Mouse (Mus musculus): ENCODE results near the gene Srm. TPM values are rescaled to one million over a fixed set of nuclear protein-coding genes. Genes with fewer than 3 reads are reported as not detected.

The Srm gene
- polyA plus RNA-seq, 1 experiment from 2014 or later, result 122 TPM

GRCm38 (mm10) chr4:148586648-148587047 lies 4.7 kb upstream of the Srm start:
- Histone ChIP-seq H3K27ac (replicated peaks) (no peak overlapping the region), H3K4me3 (no peak overlapping the region), H3K36me3 (peaks cover 19% of the 10 kb centered on the region), H3K9me3 (no peaks in the 10 kb centered on the region), H3K27me3 (replicated peaks) (no peaks in the 10 kb centered on the region), H3K4me1 (peaks cover 17% of the 10 kb centered on the region), H3K9ac (no peak overlapping the region), H3K4me2 (no peak overlapping the region)
- WGBS, result 65% methylated on average over 9 of the region's 9 CpGs
- ATAC-seq (ENCODE audit: extremely low read depth, insufficient number of reproducible peaks, low FRiP score, low TSS enrichment), result no peak

DNA sequence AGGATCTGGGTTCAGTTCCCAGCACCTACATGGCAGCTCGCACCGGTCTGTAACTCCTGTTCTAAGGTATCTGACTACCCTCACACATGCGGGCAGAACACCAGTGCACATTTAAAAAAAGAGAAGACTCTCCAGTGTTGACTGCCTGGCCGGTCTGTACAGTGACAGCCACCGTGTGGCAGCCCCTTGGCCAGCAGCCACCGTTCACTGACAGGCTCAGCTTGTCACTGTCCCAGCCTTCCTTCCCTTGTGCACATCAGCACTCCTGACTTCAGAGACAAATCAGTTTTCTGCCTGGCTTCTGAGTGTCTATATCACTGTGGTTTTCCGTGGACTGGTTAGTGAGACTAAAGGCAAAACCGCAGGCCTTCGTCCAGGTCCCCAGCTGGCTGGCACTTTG lies 2.5 kb upstream of the Srm start:
- 63% methylated on average over 9 of the region's 9 CpGs for WGBS
- no peak overlapping the region for H3K4me3 ChIP-seq
- H3K4me1 ChIP-seq, result peaks cover 31% of the 10 kb centered on the region
- H3K27me3 ChIP-seq (replicated peaks), result no peaks in the 10 kb centered on the region
- ATAC-seq (ENCODE audit: extremely low read depth, insufficient number of reproducible peaks, low FRiP score, low TSS enrichment), result no peak
- 0 out of 2 replicates have a peak overlapping the region, but pooled peaks have one; percentile 10 for H3K27ac ChIP-seq (replicated peaks)
- no peak overlapping the region for H3K9ac ChIP-seq
- no peaks in the 10 kb centered on the region for H3K9me3 ChIP-seq
- peaks cover 9% of the 10 kb centered on the region for H3K36me3 ChIP-seq
- no peak overlapping the region for H3K4me2 ChIP-seq

GRCm38 (mm10) chr4:148589565-148589964 lies 1.7 kb upstream of the Srm start:
- WGBS, result 62% methylated on average over 7 of the region's 8 CpGs

DNA sequence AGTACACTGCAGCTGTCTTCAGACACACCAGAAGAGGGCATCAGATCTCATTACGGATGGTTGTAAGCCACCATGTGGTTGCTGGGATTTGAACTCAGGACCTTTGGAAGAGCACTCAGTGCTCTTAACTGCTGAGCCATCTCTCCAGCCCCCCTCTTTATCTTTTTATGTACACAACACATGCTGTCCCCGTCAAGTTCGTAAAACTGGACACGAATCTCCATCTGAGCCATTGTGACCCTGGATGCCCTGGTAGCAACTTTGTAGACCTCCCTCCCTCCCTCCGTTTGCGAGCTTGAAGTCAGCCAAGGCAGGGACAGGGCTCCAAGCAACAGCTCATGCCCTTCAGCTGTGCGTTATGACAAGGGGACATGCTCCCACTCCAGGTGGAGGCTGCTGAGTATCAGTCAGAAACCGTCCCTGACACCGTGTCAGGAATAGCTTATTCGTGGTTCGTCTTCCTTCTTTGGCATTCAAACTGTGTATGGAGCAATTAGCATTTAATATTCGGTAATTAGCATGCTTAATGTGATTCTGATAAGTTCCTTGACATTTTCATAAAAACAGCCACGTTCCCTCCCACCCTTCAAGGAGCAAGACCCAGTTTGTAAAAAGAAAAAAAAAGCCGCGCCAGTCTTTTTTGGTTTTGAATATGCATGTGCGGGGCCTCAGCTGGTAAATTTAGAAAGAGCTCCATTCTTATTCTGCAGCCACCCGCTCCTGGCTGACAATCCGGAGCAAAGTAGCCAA lies 707 bp upstream of the Srm start:
- no peaks in the 10 kb centered on the region for H3K27me3 ChIP-seq (replicated peaks)
- peak overlapping the region; percentile 96 for H3K4me3 ChIP-seq
- H3K36me3 ChIP-seq, result peaks cover 27% of the 10 kb centered on the region
- no peaks in the 10 kb centered on the region for H3K9me3 ChIP-seq
- H3K9ac ChIP-seq, result peak overlapping the region; percentile 81
- peak overlapping the region; percentile 93 for H3K4me2 ChIP-seq
- 5% methylated on average over 18 of the region's 18 CpGs for WGBS
- peak overlapping the region; percentile 67 for H3K27ac ChIP-seq (replicated peaks)
- H3K4me1 ChIP-seq, result peaks cover 24% of the 10 kb centered on the region
- no peak for ATAC-seq (ENCODE audit: extremely low read depth, insufficient number of reproducible peaks, low FRiP score, low TSS enrichment)

More at GRCm38 (mm10) chr4:148589565-148589964, 1.7 kb upstream of the Srm start:
- Histone ChIP-seq H3K4me1 (peaks cover 28% of the 10 kb centered on the region), H3K27me3 (replicated peaks) (no peaks in the 10 kb centered on the region), H3K27ac (replicated peaks) (no peak overlapping the region), H3K36me3 (peaks cover 17% of the 10 kb centered on the region), H3K4me3 (no peak overlapping the region), H3K9ac (no peak overlapping the region), H3K4me2 (no peak overlapping the region), H3K9me3 (no peaks in the 10 kb centered on the region)
- ATAC-seq (ENCODE audit: extremely low read depth, insufficient number of reproducible peaks, low FRiP score, low TSS enrichment), result no peak

DNA sequence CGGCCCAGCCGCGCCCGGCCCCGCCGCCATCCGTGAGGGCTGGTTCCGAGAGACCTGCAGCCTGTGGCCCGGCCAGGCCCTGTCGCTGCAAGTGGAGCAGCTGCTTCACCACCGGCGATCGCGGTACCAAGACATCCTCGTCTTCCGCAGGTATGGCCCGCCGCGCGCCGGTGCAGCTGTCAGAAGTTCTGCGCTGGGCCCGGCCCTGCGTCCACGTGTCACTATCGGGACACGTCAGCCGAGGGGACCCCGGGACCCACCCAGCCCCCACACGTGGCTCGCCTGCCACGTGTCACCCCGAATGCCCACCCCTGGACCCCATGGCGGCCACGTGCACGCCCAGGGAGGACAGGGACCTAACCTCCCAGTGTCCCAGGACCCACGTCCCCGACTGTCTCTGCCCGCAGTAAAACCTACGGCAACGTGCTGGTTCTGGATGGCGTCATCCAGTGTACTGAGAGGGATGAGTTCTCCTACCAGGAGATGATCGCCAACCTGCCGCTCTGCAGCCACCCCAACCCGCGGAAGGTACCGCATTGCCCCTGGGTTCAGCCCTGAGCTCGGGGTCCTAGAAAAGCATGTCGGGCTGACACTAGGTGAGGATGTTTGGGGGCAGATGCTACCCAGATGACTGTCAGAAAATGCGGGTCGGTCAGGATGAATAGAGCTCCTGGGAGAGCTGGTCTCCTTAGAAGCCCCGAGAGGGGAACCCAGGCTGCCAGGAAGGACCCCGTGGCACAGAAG lies 506 bp downstream of the Srm start:
- peak overlapping the region; percentile 93 for H3K4me2 ChIP-seq
- ATAC-seq (ENCODE audit: extremely low read depth, insufficient number of reproducible peaks, low FRiP score, low TSS enrichment), result peak; percentile 13; the same call in 1 of the 2 replicates
- H3K27ac ChIP-seq (replicated peaks), result peak overlapping the region; percentile 59
- H3K9ac ChIP-seq, result peak overlapping the region; percentile 94
- H3K4me3 ChIP-seq, result peak overlapping the region; percentile 96
- under 1% methylated on average over 53 of the region's 53 CpGs for WGBS
- H3K36me3 ChIP-seq, result peaks cover 39% of the 10 kb centered on the region
- peaks cover 24% of the 10 kb centered on the region for H3K4me1 ChIP-seq
- H3K27me3 ChIP-seq (replicated peaks), result no peaks in the 10 kb centered on the region
- no peaks in the 10 kb centered on the region for H3K9me3 ChIP-seq

GRCm38 (mm10) chr4:148593996-148594395 lies 2.7 kb downstream of the Srm start:
- no peaks in the 10 kb centered on the region for H3K27me3 ChIP-seq (replicated peaks)
- ATAC-seq (ENCODE audit: extremely low read depth, insufficient number of reproducible peaks, low FRiP score, low TSS enrichment), result no peak
- H3K9me3 ChIP-seq, result peaks cover 9% of the 10 kb centered on the region; the same call in 1 of the 2 replicates
- H3K36me3 ChIP-seq, result peaks cover 61% of the 10 kb centered on the region
- H3K27ac ChIP-seq (replicated peaks), result no peak overlapping the region
- no peak overlapping the region for H3K4me3 ChIP-seq
- peaks cover 19% of the 10 kb centered on the region for H3K4me1 ChIP-seq
- 92% methylated on average over 11 of the region's 11 CpGs for WGBS
- no peak overlapping the region for H3K9ac ChIP-seq
- H3K4me2 ChIP-seq, result no peak overlapping the region

- H3K4me3 ChIP-seq, result no peak overlapping the region
- peaks cover 11% of the 10 kb centered on the region; the same call in 1 of the 2 replicates for H3K9me3 ChIP-seq
- H3K27ac ChIP-seq (replicated peaks), result no peak overlapping the region
- no peak overlapping the region for H3K9ac ChIP-seq
- H3K4me2 ChIP-seq, result no peak overlapping the region
- H3K4me1 ChIP-seq, result peaks cover 14% of the 10 kb centered on the region
- no peak for ATAC-seq (ENCODE audit: extremely low read depth, insufficient number of reproducible peaks, low FRiP score, low TSS enrichment)
- H3K27me3 ChIP-seq (replicated peaks), result no peaks in the 10 kb centered on the region
- H3K36me3 ChIP-seq, result peaks cover 67% of the 10 kb centered on the region
- 86% methylated on average over 6 of the region's 6 CpGs for WGBS
Observed at GRCm38 (mm10) chr4:148595916-148596315, 4.6 kb downstream of the Srm start.

DNA sequence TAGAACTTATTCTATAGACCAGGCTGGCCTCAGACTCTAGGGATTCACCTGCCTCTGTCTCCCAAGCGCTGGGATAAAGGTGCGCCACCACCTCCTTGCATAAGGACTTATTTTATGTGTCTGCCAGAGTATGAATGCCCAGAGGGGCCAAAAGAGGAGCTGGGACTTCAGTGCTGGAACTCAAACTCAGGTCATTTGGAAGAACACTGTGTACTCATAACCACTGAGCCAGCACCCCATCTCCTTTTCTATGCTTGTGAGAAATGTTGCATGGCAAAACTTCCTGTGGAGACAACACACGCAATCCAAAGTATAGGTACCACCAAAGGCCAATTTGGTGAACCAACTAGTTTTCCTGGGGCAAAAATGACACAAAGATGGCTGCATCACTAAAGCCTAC lies 5.4 kb downstream of the Srm start:
- Histone ChIP-seq H3K4me1 (peaks cover 14% of the 10 kb centered on the region), H3K9me3 (peaks cover 11% of the 10 kb centered on the region; the same call in 1 of the 2 replicates), H3K27me3 (replicated peaks) (no peaks in the 10 kb centered on the region), H3K9ac (no peak overlapping the region), H3K4me2 (no peak overlapping the region), H3K4me3 (no peak overlapping the region), H3K27ac (replicated peaks) (no peak overlapping the region), H3K36me3 (peaks cover 67% of the 10 kb centered on the region)
- 91% methylated on average over 3 of the region's 3 CpGs for WGBS
- no peak for ATAC-seq (ENCODE audit: extremely low read depth, insufficient number of reproducible peaks, low FRiP score, low TSS enrichment)

DNA sequence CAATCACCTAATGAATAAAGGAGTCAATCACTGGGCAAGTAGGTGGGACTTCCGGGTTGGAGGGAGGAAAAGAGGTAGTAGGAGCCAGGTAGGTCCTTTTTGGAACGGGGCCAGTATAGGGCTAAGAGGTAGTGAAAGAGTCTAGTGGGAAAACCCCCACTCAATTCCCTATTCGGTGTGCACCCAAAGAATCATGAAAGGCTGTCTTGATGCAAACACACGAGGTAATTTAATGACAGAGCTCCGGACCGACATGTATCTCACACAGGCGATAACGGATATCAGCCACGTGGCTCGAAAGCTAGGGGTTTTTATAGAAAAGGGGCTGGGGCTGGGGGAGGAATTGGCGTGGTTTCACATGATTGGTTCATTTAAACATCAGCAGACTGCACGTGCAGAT lies 7.5 kb downstream of the Srm start:
- Histone ChIP-seq H3K27ac (replicated peaks) (no peak overlapping the region), H3K4me1 (no peaks in the 10 kb centered on the region), H3K4me3 (no peak overlapping the region), H3K9ac (no peak overlapping the region), H3K9me3 (peaks cover 11% of the 10 kb centered on the region; the same call in 1 of the 2 replicates), H3K27me3 (replicated peaks) (no peaks in the 10 kb centered on the region), H3K4me2 (no peak overlapping the region), H3K36me3 (peaks cover 58% of the 10 kb centered on the region)
- 93% methylated on average over 12 of the region's 12 CpGs for WGBS
- no peak for ATAC-seq (ENCODE audit: extremely low read depth, insufficient number of reproducible peaks, low FRiP score, low TSS enrichment)

DNA sequence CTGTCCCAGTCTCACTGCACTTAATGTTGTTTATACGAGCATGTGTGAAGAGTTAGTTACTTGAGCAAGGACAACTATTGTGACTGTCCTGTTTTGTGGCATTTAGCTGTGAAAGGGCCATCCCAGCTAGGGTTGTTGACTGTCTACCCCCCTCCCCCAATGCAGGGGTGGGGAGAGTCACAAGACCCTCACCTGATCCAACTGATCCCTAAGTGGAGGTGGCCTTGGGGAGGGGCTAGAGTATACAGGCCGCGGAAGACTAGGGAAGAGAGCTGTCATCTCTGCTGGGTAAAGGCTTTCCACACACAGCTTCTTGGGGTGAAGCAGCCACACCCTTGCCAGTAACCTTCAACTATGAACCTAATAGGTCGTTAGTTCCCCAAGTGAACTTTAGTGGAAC lies 9.0 kb downstream of the Srm start:
- H3K4me3 ChIP-seq, result no peak overlapping the region
- H3K36me3 ChIP-seq, result peaks cover 43% of the 10 kb centered on the region
- H3K27ac ChIP-seq (replicated peaks), result no peak overlapping the region
- no peak overlapping the region for H3K9ac ChIP-seq
- WGBS, result 75% methylated on average over 4 of the region's 4 CpGs
- no peak overlapping the region for H3K4me2 ChIP-seq
- H3K4me1 ChIP-seq, result no peaks in the 10 kb centered on the region
- no peaks in the 10 kb centered on the region for H3K27me3 ChIP-seq (replicated peaks)
- peaks cover 11% of the 10 kb centered on the region; the same call in 1 of the 2 replicates for H3K9me3 ChIP-seq
- ATAC-seq (ENCODE audit: extremely low read depth, insufficient number of reproducible peaks, low FRiP score, low TSS enrichment), result no peak

GRCm38 (mm10) chr4:148601871-148602270 lies 10.6 kb downstream of the Srm start:
- no peak for ATAC-seq (ENCODE audit: extremely low read depth, insufficient number of reproducible peaks, low FRiP score, low TSS enrichment)
- WGBS, result 59% methylated on average over 4 of the region's 4 CpGs
- H3K4me3 ChIP-seq, result no peak overlapping the region
- peaks cover 27% of the 10 kb centered on the region for H3K36me3 ChIP-seq
- peaks cover 11% of the 10 kb centered on the region; the same call in 1 of the 2 replicates for H3K9me3 ChIP-seq
- no peak overlapping the region for H3K27ac ChIP-seq (replicated peaks)
- no peaks in the 10 kb centered on the region for H3K27me3 ChIP-seq (replicated peaks)
- H3K4me2 ChIP-seq, result no peak overlapping the region
- H3K4me1 ChIP-seq, result no peaks in the 10 kb centered on the region
- H3K9ac ChIP-seq, result no peak overlapping the region

Measured in heart, embryonic 13.5 days (tissue).